Mouse (Mus musculus) liver, embryonic 16.5 days (tissue): ENCODE results near the gene Usp3. TPM values are rescaled to one million over a fixed set of nuclear protein-coding genes. Genes with fewer than 3 reads are reported as not detected.

ENCODE experiments used
- ATAC-seq: fragments of 200-750 bp; cut with Nextera tagmentation; 2 replicates; pipeline ENCODE4 v1.8.0; 2017; ENCODE audit warnings: low read depth, mild to moderate bottlenecking, moderate number of reproducible peaks, moderate library complexity
- H3K27ac ChIP-seq: fragments of 300-500 bp; sonication (generic); 2 replicates; pipeline ENCODE4 v1.5.1; 2014; ENCODE audit warnings: mild to moderate bottlenecking, low read length
- H3K27me3 ChIP-seq: fragments of 300-500 bp; sonication (generic); 2 replicates; pipeline ENCODE4 v1.6.1; 2014; ENCODE audit warnings: low read depth, low read length, mixed read lengths; ENCODE audit not compliant: control insufficient read depth, insufficient read depth
- H3K36me3 ChIP-seq: fragments of 300-500 bp; sonication (generic); 2 replicates; pipeline ENCODE4 v1.6.1; 2014; ENCODE audit warnings: mild to moderate bottlenecking; ENCODE audit not compliant: control insufficient read depth, insufficient read depth
- H3K4me1 ChIP-seq: fragments of 300-500 bp; sonication (generic); 2 replicates; pipeline ENCODE4 v1.6.1; 2014; ENCODE audit warnings: low read depth, low read length, mixed read lengths; ENCODE audit not compliant: control insufficient read depth
- H3K4me2 ChIP-seq: fragments of 300-500 bp; sonication (generic); 2 replicates; pipeline ENCODE4 v1.6.1; 2014; ENCODE audit warnings: low read depth, low read length, mixed read lengths
- H3K4me3 ChIP-seq: fragments of 300-500 bp; sonication (generic); 2 replicates; pipeline ENCODE4 v1.5.1; 2014; ENCODE audit warnings: low read depth, mild to moderate bottlenecking, low read length
- H3K9ac ChIP-seq: fragments of 300-500 bp; sonication (generic); 2 replicates; pipeline ENCODE4 v1.6.1; 2014; ENCODE audit warnings: low read depth, low read length
- H3K9me3 ChIP-seq: fragments of 300-500 bp; sonication (generic); replicated peaks from 2 replicates; pipeline ENCODE4 v1.6.1; 2016; ENCODE audit warnings: low read length; ENCODE audit not compliant: control insufficient read depth
- WGBS: fragments of 180-500 bp; shearing (Covaris S2); extraction: QIAGEN DNeasy Blood & Tissue Kit; methylation state at CpG from one replicate; pipeline ENCODE4 v1.1.7; 2014; ENCODE audit not compliant: insufficient replicate concordance; 5-methylcytosine and 5-hydroxymethylcytosine counted together
- polyA plus RNA-seq: library from polyadenylated mRNA; unstranded; fragments of >200 nt; fragmentation: Nextera tagmentation; extraction: Ambion mirVana; gene quantifications from 2 replicates; pipeline ENCODE4 v1.2.1, GENCODE M21; 2015

Usp3 gene
- polyA plus RNA-seq, 1 experiment from 2014 or later: 11.9 TPM

DNA sequence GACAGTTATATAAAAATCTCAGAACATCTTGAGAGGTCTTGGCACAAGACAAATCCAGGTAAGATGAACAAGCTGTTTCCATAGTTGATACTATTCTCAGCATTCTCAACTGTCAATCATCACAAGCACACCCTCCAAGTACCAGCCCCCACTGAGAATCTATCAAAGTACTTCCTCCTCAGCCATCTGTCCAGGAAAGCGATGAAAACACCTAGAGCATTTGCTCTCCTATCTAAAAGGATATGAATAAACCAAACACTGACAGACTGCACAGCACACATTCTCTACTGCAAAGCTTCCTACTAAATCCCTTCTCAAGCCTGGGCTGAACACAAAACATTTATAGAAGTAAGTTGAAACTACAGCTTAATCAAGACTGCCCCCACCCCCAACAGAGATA is 6.4 kb downstream of the Usp3 start:
- H3K4me3 ChIP-seq: no peak overlapping the region
- H3K36me3 ChIP-seq: no peaks in the 10 kb centered on the region
- no peak overlapping the region for H3K4me2 ChIP-seq
- no peak overlapping the region for H3K27ac ChIP-seq
- 15% methylated on average over 1 of the region's 1 CpGs for whole genome bisulfite sequencing
- peaks cover 17% of the 10 kb centered on the region for H3K4me1 ChIP-seq
- no peak overlapping the region for H3K9ac ChIP-seq
- no peaks in the 10 kb centered on the region for H3K9me3 ChIP-seq
- no peaks in the 10 kb centered on the region for H3K27me3 ChIP-seq
- no peak for ATAC-seq

DNA sequence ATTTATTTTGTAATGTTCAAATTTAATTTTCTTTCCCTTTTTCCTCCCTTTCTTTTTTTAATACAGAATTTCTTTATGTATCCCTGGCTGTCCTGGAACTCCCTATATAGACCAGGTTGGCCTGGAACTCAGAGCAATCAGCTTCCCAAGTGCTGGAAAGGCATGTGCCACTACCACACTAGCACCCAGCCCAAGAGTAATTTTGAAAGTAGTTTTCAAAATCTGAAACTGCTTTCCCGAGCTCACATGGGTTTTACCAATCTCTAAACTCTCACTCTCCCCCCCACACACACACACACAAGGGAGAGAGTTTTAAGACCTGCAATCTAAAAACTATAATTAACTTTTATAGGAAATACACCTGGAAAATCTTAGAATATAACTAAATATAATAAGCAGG is 7.8 kb downstream of the Usp3 start:
- Histone ChIP-seq H3K9me3 (no peaks in the 10 kb centered on the region), H3K27ac (no peak overlapping the region), H3K4me2 (no peak overlapping the region), H3K27me3 (no peaks in the 10 kb centered on the region), H3K9ac (no peak overlapping the region), H3K4me1 (peaks cover 8% of the 10 kb centered on the region), H3K4me3 (no peak overlapping the region), H3K36me3 (no peaks in the 10 kb centered on the region)
- WGBS: 44% methylated on average over 1 of the region's 1 CpGs
- no peak for ATAC-seq

DNA sequence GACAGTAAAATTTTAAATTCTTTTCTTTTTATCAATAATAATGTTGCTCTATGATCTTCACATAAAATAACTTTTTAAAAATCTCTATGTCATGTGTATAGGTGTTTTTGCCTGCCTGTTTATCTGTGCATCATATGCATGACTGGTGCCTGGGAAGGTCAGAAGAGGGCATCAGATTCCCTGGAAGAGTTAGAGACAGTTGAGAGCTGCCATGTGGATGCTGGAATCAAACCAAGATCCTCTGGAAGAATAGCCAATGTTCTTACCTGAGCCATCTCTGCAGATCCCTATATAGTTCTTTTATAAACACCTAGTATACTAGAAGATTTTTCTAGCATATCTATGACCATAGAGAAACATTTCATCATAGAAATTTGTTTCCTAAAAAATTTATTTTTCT is 8.8 kb downstream of the Usp3 start:
- H3K36me3 ChIP-seq: no peaks in the 10 kb centered on the region
- no peaks in the 10 kb centered on the region for H3K9me3 ChIP-seq
- no peak overlapping the region for H3K27ac ChIP-seq
- ATAC-seq: no peak
- no peaks in the 10 kb centered on the region for H3K27me3 ChIP-seq
- H3K4me2 ChIP-seq: no peak overlapping the region
- H3K4me1 ChIP-seq: peaks cover 6% of the 10 kb centered on the region
- H3K9ac ChIP-seq: no peak overlapping the region
- no peak overlapping the region for H3K4me3 ChIP-seq

GRCm38 (mm10) chr9:66583244-66583643 is 9.7 kb downstream of the Usp3 start:
- Histone ChIP-seq H3K4me2 (no peak overlapping the region), H3K27ac (no peak overlapping the region), H3K4me1 (peaks cover 6% of the 10 kb centered on the region), H3K9me3 (no peaks in the 10 kb centered on the region), H3K9ac (no peak overlapping the region), H3K4me3 (no peak overlapping the region), H3K27me3 (no peaks in the 10 kb centered on the region), H3K36me3 (no peaks in the 10 kb centered on the region)
- no peak for ATAC-seq
- 76% methylated on average over 1 of the region's 1 CpGs for WGBS

DNA sequence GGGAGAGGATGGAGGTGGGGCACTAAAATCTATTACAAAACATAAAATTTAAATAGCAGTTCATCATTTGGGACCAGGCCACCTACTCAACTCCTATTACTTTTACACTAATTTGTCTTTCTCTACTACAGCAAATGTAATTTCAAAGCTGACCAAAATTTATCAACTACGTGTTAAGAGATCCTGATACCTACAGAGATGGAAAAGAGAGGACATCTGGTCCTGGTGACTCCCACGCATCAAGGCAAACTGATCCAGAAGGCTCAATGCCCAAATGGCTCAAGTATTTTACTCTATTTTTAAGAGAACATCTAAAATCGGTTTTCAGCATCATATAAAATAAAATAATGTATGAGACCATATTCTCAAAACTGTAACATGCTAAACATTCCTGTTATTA is 11.2 kb downstream of the Usp3 start:
- no peak overlapping the region for H3K4me3 ChIP-seq
- H3K27me3 ChIP-seq: no peaks in the 10 kb centered on the region
- H3K4me1 ChIP-seq: peaks cover 4% of the 10 kb centered on the region
- no peak overlapping the region for H3K9ac ChIP-seq
- no peak for ATAC-seq
- H3K4me2 ChIP-seq: no peak overlapping the region
- H3K36me3 ChIP-seq: no peaks in the 10 kb centered on the region
- H3K9me3 ChIP-seq: no peaks in the 10 kb centered on the region
- WGBS: 68% methylated on average over 3 of the region's 3 CpGs
- no peak overlapping the region for H3K27ac ChIP-seq

- no peak overlapping the region for H3K4me3 ChIP-seq
- H3K9ac ChIP-seq: no peak overlapping the region
- no peak overlapping the region for H3K27ac ChIP-seq
- WGBS: 60% methylated on average over 1 of the region's 1 CpGs
- no peak overlapping the region for H3K4me2 ChIP-seq
- H3K27me3 ChIP-seq: no peaks in the 10 kb centered on the region
- no peaks in the 10 kb centered on the region for H3K9me3 ChIP-seq
- ATAC-seq: no peak
- H3K4me1 ChIP-seq: peaks cover 4% of the 10 kb centered on the region
- H3K36me3 ChIP-seq: no peaks in the 10 kb centered on the region
Observed at GRCm38 (mm10) chr9:66580722-66581121, 12.2 kb downstream of the Usp3 start.

- Histone ChIP-seq H3K9me3 (no peaks in the 10 kb centered on the region), H3K4me3 (no peak overlapping the region), H3K36me3 (no peaks in the 10 kb centered on the region), H3K4me2 (peak overlapping the region; percentile 32; the same call in 1 of the 2 replicates), H3K27me3 (no peaks in the 10 kb centered on the region), H3K9ac (0 out of 2 replicates have a peak overlapping the region, but pooled peaks have one; percentile 24), H3K4me1 (peaks cover 18% of the 10 kb centered on the region), H3K27ac (peak overlapping the region; percentile 80)
- peak; percentile 84 for ATAC-seq
- WGBS: 15% methylated on average over 1 of the region's 1 CpGs
Observed at GRCm38 (mm10) chr9:66575878-66576238, 17.1 kb downstream of the Usp3 start.

DNA sequence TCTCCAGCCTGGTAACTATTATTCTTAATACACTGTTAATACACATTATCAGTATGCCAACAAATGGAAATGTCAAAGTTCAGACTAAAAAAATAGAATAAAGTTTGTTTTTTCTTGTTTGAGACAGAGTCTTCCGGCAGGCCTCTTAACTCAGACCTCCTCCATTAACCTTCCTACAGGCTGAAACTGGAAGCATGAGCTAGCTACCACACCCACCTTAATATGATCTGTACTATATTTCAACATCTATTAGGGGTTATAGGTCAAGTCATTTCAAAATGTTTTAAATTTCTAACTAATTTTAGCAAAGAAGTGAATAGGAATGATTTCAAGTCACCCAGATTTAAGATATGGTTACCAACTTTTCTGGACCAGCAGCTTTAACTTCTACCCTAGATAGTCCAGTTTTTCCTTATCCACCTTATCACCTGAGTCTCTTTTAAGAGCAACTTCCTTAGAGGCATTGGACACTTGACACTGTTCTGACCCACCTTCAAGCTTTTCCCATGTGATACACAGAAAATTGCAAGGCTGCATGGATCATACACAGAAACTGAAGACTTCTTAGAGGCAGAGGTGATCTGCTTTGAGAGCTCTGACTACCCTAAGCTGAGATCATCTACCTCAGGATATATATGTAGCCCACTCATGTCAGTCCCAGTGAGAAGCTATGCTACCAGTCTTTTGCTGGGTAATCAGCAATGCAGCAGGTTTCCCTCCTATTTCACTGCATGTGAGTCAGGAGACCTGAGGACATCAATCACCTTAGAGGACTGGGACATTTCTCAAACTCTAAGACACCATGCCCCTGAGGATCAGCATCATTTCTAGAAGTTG is 17.7 kb downstream of the Usp3 start:
- Histone ChIP-seq H3K36me3 (no peaks in the 10 kb centered on the region), H3K4me2 (peak overlapping the region; percentile 32; the same call in 1 of the 2 replicates), H3K9ac (0 out of 2 replicates have a peak overlapping the region, but pooled peaks have one; percentile 24), H3K27me3 (no peaks in the 10 kb centered on the region), H3K4me3 (no peak overlapping the region), H3K4me1 (peaks cover 18% of the 10 kb centered on the region), H3K27ac (peak overlapping the region; percentile 80), H3K9me3 (no peaks in the 10 kb centered on the region)
- 64% methylated on average over 1 of the region's 1 CpGs for WGBS
- peak; percentile 35 for ATAC-seq

DNA sequence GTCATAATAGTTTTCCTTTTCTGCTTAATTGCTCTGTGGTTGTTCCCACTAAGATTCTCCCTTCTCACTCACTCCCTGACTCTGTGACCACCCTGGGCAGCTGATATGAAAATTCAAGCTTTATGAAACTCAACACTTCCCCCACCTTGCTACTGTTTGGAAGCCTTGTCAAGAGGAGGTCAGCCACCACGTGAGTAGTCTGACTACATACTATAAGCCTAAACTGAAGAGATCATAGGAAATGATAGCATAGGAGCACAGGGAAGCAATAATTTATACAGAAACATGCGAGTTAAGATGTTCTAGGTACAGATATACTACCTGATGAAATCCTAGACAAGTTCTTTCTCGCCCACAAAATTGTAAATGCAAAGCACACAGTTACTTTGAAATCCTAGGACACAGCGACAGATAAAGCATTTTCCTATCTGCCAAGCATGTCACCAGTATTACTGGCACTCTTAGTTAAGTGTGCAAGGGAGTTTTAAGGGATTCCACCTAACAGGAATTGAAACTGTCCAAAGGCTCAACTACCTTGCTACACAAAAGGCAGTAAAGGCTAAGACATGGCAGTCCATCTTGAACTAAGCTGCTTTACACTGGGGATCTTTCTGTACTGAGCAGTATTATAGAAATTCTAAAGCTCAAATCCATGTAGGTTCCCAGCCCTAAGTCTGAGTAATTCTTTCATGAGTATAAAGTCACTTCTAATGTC is 20.8 kb downstream of the Usp3 start:
- no peak overlapping the region for H3K27ac ChIP-seq
- no peak overlapping the region for H3K4me2 ChIP-seq
- no peak overlapping the region for H3K9ac ChIP-seq
- no peak for ATAC-seq
- no peak overlapping the region for H3K4me3 ChIP-seq
- 47% methylated on average over 4 of the region's 4 CpGs for WGBS
- no peaks in the 10 kb centered on the region for H3K27me3 ChIP-seq
- H3K36me3 ChIP-seq: no peaks in the 10 kb centered on the region
- no peaks in the 10 kb centered on the region for H3K9me3 ChIP-seq
- H3K4me1 ChIP-seq: peaks cover 18% of the 10 kb centered on the region
